Mouse (Mus musculus) cerebellum, adult 11 months (tissue): Measurements from ENCODE around the gene Pttg1.

Experiments used
- DNase-seq: peaks from one replicate; pipeline ENCODE4 v3.0.0; 2022

The Pttg1 gene

DNA sequence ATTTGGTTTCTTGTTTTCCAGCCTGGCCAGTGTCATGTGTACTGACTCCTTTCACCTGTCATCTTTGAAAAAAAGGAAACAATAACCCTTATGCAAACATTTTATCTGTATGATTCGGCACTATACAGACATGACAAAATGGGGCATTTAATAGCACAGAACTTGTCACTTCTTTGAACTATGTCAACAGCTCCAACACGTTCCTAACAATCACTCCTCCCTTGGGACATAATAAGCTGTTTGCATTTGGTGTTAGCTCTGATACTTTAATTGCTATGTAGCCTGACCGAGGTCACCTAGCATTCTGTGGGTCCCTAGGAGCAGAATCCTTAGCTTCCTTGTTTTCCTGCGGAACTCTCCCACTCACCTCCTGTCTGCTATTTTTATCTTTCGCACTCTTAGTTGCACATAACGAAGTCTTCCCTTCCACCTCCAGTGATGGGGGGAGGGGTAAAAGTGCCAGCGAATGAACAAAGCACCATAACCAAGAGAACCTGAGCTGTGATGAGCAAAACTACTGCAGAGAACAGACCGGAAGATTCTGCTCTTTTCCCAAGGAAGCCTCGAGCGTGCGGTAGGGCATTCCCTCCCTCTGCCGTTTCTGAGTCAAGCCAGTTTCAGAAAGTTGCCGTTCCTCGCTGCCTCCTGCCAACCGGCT lies 21.8 kb downstream of the Pttg1 start:
- no peak for DNase-seq

DNA sequence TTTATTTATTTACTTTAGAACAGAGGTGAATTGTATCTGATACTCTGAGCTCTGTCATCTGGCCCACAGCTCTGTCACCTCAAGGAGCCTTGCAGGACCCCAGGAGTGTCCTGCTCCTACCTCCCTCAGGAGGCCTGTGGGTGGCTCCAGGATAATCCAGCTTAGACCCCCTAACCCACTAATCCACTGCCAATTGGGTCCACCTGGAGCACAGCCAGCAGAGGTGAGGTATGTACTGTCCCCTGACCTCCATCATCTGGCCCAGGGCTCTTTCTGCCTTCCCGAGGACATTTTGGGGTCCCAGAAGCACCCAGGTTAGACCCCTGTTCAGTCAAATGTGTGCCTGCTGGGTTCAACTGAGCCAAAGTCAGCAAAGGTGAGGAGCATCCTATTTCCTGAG lies 25.9 kb downstream of the Pttg1 start:
- no peak for DNase-seq

DNA sequence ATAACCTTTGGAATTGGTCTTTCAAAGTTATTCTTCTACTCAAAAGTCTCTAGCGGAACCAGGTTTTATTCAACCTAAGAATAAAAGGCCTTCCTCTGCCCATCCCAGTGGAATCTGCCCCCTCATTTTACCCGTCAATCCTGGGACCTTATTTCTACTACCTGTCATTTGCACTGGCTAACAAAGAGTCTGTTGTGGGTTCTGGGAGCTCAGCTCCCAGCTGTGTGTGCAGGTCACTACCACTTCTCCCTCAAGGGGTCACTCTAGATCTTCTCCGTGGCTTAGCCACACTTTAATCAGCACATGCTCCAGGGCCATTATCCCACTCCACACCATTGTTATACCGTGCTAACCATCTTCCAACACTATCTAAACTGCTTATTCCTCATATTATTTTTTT lies 26.8 kb downstream of the Pttg1 start:
- no peak for DNase-seq

DNA sequence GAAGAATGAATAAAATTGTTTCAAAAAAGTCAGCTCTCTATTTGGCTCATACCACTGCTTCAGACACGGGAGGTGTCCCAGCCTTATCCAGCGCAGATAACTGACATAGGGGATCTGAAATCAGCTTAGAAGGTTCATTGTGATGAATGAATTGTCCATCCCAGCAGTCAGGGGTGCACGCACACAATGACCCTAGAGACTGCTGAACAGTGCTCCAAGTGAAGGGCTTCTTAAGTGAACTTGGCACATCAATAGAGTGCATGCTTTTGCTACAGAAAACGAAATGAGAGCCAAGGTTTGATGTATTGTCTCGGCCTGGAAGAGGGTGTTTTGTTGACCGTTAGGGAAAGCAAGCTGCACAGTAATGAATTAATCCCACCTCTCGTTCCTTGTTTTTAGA lies 29.4 kb downstream of the Pttg1 start:
- no peak for DNase-seq

DNA sequence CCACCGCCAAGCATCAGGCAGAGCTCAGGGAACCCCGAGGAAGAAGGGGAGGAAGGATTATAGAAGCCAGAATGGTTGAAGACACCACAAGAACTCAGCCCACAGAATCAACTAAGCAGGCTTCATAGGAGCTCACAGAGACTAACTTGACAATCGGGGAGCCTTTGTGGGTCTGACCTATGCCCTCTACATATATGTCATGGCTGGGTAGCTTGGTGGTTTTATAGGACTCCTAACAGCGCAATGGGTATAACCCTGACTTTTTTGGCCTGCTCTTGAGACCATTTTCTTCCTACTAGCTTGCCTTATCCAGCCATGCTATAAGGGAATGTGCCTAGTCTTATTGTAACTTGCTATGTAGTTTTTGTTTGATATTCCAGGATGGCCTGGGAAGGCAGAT lies 29.8 kb downstream of the Pttg1 start:
- no peak for DNase-seq

DNA sequence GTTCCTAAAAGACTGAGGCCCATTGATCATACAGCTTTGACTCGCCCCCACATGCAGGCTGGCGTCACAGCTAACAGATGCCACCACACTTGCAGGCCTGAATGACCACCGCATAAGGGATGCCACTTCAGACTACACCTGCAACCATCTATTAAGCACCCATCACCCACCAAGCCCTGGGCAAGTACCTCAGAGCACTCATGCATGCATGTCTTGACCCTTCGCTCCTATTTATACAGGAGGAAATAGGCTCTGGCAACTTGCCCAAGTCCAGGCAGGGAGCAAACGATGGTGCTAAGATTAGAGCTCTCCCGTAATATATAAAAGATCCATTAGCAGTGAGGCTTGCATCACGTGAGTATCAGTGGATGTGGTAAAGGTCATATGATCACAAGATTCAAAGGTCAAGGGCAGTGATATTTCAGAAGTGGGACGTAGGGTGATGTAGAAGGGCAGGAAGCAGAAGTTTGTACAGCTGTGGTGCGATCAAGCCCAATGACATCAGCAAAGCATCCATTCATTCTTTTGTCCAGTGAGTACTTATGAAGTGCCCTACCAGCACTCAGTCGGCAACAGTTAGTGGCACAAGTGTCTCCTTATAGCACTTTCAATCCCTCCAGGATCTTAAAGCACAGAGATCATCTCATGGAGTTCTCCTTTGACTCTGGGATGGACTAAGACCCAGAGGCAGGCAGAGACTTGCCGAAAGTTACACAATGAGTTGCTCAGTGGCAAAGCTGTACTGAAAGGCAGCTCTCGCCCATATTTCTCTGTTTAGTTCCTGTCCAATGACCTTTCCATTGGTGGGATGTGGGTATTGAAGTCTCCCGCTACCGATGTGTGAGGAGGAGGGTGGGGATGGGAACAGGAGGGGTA lies 30.7 kb downstream of the Pttg1 start:
- no peak for DNase-seq

DNA sequence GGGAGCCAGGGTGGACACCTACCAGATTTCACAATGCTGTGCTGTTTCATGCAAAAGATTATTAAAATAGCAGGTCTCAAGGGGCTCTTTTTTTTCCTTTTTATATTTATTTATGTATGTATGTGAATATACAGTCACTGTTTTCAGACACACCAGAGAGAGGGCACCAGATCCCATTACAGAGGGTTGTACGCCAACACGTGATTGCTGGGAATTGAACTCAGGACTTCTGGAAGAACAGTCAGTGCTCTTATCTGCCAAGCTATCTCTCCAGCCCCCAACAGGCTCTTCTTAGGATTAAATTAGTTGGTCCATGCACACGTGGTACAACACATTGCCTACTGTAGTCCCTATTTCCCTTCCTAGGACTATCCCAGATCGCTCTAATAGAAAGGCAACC lies 32.7 kb downstream of the Pttg1 start:
- no peak for DNase-seq

DNA sequence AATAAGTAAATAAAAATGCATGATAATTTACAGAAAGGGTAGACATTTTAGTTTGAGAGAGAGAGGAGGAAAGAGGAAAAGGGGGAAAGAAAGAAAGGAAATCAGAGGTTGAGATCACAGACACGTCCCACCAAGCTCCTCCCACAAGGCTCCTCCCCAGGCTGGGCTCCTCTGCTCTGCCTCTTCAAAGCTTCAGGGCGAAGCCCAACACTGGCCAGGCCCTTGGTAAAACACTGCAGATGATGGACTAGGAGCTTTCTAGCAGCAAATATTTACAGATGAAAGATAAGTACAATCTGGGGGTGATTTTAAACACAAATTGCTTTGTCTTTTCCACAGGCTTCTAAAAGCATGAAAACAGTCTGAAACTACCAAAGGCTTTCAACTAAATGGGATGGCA lies 33.3 kb downstream of the Pttg1 start:
- DNase-seq, result no peak

DNA sequence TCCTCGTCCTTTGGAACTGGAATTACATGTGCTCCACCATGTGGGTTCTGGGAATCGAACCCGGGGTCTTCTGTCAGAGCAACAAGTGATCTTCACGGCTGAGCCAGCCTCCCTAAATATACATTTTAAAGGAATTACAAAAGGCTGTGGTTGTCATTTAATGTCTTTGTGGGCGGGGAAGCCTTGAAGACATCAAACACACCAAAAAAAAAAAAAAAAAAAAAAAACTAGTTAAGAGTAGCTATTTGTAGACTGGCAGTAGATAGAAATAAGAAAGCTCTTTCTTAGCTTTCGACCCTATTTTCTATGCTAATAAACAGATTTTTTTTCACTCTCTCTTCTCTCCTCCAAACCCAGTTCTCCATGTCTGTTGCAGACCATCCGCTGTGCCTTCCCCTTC lies 36.9 kb downstream of the Pttg1 start:
- no peak for DNase-seq

DNA sequence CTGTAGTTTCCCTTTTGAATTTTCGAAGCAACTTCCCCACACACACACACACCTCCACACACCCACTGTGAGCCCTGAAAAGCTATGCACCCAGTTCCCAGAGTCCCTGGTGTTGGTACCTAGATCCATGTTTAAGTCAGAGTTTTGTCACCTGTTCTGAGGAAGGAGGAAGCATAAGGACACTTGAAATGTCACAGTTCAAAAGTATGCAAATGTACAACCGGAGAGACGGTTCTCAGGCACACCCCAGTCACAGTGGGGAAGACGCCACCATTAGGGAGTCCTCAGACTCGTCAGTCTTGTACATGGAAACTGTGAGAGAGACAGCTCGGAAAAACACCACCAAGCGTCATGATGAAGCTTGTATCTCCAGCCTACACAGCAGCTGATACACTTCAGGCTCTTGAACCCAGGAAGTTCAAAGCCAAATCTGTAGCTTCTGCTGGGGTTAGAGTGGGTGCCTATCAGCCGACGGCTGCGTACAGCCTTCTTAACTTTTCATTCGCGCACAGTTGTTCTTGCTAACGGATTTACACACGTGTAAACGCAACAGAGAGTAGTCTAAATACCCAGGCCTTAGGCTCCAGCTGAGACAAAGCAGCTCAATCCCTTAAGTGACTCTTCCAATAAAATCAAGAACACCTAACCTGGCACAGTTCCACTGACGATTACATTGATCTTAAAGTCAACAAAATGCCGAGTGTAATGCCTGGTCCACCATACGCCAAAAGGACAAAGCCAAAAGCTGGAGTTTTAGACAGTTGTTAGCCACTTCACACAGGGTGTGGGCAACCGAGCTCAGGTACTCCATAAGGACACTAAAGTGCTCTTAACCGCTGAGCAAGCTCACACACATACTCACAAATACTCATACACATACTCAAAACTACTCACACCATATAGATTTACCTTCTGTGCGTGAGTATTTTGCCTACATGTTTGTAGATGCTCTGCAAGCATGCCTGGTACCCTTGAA lies 37.6 kb downstream of the Pttg1 start:
- DNase-seq, result no peak

DNA sequence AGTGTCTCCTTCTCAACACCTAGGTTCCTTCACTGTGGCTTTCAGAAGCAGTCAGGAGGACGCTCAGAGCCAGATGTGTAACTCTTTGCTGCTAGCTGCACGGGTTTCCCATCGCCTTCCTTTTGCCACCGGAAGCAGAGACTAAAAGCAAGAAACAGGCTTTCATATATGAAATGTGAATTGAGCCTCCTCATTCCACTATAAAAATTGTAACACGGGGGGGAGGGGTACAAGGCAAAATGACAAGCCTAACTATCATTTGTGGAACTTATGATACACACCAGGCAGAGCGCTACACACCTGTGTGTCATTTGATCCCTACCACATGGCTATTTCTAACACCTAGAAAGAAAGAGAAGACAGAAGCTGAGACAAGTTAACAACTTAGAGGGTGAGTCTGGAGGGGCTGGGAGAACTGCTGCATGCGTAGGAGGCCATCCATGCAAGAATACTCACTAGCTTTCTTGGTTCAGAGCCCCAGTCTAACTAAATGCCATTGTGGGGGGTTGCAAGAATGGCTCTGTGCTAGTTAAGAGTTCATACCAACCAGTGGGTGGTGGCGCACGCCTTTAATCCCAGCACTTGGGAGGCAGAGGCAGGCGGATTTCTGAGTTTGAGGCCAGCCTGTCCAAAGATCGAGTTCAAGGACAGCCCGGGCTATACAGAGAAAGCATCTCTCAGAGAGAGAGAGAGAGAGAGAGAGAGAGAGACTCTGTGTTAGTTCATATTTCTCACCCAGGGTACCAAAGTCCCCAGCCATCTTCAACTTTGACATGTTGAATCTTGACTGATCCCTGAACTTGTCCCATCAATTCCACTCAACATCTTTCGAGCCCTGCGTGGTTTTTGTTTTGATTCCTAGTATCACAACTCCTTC lies 38.8 kb downstream of the Pttg1 start:
- no peak for DNase-seq

DNA sequence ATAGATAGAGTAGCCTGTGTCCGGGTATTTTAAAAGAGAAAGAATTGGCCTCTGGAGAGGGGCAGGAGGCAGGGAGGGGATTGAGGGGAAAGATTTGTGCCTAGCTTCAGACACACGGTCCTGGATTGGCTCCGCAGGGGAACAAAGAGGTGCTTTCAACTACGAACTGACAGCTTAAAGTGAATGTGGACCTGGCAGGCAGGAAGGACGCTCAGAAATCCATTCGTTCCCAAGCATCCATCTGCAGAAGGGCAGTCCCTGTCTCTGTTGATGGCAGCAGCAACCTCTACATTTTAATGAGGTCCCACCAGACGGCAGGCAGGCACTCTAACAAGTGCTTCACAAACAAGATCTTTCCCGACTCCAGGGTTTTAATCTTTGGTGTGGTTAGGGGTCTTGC lies 40.3 kb downstream of the Pttg1 start:
- no peak for DNase-seq

DNA sequence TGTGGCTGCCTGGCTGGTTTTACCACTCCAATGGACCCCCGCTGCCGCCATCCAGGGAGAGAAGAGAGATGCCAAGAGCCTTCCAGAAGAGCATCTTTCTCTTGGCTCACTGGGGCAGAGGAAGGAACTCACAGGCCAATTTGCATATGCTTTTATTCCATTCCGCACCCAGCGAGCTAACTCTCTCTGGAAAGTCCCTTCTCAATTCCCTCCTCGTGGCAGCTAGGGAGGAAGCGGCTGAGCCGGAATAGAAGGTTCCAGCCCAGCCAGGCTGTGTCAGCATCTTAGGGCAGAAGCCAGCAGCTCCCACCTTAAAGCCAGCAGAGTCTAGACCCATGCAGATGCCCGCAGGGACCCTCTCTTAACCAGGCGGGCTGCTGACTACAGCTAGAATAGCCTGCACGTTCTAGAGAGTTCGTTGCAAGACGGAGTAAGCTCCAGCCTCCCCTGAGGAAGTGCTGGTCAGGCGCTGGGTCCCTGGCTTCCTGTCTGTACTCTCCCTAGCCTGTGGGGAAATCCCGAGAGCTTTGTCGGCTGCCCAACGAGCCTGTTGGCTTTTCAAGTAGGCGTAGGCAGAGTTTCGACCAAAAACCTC lies 40.9 kb downstream of the Pttg1 start:
- peak; percentile 8 for DNase-seq

DNA sequence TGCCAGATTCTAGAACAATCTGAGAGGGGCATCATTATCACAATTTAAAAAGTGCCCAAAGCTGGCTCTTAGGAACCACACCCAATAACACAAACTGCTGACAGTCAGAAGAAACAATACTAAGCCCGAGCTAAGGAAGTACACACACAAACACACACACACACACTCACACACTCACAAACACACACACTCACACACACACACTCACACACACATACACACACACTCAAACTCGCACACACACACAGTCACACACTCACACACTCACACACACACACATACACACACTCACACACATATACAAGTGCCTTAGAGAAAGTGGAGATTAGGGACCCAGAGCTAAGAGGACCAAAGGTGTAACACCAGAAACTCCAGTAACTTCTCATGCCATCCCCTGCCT lies 42.5 kb downstream of the Pttg1 start:
- no peak for DNase-seq

DNA sequence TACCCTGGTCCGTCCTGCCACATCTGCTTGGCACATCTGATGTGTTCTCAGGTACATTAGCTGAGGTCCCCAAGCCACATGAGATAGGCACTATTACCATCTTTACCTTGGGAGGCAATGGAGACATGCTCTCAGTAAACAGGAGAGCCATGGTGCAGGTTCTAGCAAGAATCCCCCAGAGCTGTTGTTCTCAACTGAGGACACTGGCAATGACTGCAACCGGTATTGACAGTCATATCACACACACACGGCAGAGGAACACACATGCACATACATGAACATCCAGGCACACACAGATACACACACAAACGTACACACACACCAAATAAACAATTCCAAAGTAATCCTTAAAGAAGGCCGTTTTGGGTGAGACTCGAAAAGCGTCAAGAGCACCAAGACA lies 45.1 kb downstream of the Pttg1 start:
- no peak for DNase-seq

DNA sequence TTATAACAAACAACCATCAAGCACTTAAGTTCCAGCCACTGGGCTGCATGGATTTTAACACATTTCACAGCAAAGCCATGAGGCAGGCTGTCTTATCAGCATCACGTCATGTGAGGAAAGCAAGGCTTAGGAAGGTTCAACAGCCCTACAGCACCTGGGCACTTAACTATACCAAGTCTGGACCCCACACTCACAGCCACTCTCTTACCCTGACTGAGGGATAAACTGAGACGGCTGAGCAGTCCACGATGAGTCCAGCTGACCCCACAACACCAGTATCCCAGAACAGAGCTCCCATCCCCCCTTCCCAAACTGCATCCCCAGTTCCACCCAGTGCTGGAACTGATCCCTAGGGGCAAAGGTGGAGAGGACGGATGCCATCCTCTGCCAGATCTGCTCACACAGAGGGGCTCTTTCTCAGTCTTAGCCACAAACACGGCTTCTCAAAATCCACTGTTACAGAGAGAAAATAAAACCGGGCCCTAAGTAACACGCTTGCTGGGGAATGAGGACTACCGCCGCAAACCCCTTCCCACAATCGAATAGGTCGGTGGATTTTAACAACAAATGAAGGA lies 46.1 kb downstream of the Pttg1 start:
- DNase-seq, result no peak

DNA sequence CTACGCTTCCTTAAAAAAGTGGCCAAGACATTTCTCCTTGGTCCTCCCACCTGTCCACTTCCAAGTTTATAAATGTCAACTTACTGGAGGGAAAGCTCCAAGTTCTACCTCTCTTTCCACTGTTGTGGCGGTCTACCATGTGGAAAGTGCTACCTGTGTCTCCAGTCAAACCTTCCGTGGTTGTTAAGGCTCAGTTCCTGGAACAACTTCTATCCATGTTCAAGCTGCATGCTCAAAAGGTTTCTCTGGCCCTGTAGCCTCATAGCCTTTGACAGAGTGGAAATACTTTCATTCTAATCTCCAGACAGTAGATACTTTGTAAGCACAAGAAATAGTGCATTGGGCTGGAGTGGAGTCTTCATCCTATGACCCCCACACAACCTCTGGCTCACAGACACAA lies 46.6 kb downstream of the Pttg1 start:
- no peak for DNase-seq

DNA sequence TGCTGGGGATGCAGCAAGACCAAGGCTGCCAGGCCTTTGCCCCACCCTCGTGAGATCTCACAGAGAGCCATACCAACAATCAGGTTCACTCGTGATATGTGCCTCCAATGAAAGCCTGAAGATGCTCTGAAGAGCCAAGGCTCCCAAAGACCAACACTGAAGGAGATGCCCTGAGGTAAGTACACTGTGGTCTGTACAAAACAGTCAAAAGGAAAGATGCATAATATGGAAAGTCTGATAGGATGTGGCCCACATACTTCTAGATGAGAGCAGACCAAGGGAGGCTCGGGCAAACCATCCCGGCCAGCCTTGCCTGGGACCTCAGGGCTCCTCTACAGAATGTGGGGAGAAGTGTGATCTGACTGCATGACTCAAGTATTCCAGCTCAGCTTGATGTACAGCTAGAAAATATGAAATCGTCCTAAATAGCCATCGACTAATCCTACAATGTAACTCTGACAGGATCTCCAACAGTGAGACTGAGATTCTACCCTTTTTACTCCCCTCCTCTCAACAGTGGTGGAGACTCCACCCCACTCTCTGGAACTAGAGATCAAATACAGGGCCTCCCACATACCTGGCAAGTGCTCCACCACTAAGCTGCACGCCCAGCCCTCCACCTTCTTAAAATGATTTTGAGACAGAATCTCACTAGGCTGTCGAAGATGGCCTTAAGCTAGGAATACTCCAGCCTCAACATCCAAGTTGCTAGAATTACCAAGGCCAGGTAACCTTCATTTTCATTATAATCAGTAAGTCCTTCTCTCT lies 48.8 kb downstream of the Pttg1 start:
- no peak for DNase-seq

DNA sequence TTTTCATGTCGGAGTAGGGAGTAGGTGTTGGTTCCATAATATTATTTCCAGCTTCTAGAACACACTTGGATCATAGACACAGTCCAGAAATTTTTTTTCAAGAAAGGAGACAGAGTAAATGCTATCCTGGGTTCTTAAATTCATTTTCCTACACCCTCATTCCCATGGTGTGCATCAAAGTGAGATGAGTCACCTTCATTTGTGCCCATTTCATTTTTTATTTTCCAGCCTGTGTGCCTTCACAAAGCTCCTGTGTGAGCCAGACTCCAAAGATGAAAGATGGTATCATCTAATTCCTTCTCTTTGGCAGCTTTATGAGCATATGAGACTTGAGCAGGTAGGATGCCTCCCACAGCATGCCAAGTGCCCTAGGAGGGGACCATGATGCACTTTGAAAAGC lies 49.5 kb downstream of the Pttg1 start:
- DNase-seq, result no peak

DNA sequence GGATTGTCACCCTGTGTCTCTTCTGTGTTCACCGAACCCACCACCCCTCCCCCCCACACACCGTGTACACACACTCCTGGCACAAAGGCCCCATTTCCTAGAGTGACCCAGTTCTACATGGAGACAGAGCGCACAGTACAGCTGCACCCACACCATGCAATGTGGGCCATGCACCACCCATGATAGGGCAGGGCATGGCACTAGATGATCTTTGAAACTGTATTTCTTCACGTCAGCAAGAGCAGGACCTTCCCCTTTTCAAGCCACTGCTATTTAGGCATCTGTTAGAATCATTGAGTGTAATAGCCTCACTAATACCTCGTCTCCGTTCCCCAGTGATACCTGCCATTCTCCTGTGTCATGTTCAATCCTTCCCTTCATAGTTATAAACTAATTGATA lies 51.1 kb downstream of the Pttg1 start:
- no peak for DNase-seq

DNA sequence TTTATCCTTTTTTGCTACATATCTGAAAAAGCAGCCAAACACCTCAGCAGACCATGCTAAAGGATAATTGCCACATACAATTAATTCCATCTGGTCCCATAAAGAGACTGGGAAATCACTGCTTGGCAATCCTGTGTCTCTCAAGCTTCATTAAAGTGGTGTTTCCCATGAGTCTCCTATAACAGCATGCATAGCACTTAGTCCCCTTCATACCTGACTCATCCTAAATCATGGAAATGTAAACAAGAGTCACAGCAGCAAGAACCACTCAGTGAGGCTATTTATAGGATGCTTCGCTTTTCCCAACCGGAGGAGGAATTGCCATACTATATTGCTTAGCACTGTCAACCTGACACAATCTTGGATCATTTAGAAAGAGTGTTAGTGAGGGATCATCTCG lies 52.7 kb downstream of the Pttg1 start:
- DNase-seq, result no peak
